22 mouse cellular contexts compared by ENCODE assay signal in genomic region chr2:160756583-160757203, GRCm38 (mm10). TPM values are rescaled to one million over a fixed set of nuclear protein-coding genes. Genes with fewer than 3 reads are reported as not detected.
DNase-seq lines count a peak whose midpoint lies in the region; ATAC-seq and TF ChIP-seq lines count a peak whose summit lies in the region.
"Had no signal": no experiment of that assay in that cellular context is flagged by ENCODE, and none has a peak within 500 bp of the region (broad histone marks: within the 10 kb centered on the region; RNA-seq: fewer than 3 reads in every experiment).

No protein-coding gene starts in this region.

- H3K4me1 ChIP-seq in liver, postnatal 0 days (ENCODE audit: insufficient read depth): no peaks in the 10 kb centered on the region
- H3K4me1 ChIP-seq: embryonic facial prominence, embryonic 12.5 days; forebrain, embryonic 15.5 days; heart, embryonic 10.5 days; liver, embryonic 13.5 days; lung, embryonic 15.5 days; neural tube, embryonic 12.5 days had no signal

- 65% methylated on average over 6 of the region's 6 CpGs for WGBS in liver, postnatal 0 days (ENCODE audit: insufficient replicate concordance)

- ATAC-seq in liver, postnatal 0 days: no peak
- ATAC-seq: forebrain, embryonic 15.5 days; intestine, postnatal 0 days had no signal

- peaks cover 56% of the 10 kb centered on the region for H3K36me3 ChIP-seq in liver, postnatal 0 days (replicated peaks; ENCODE audit: insufficient read depth, low read length)

- no peaks in the 10 kb centered on the region for H3K27me3 ChIP-seq in liver, postnatal 0 days (ENCODE audit: insufficient read depth, low read length)
- H3K27me3 ChIP-seq: embryonic facial prominence, embryonic 12.5 days; forebrain, embryonic 15.5 days; limb, embryonic 13.5 days; liver, embryonic 13.5 days; lung, embryonic 15.5 days; neural tube, embryonic 12.5 days had no signal

- TF ChIP-seq EP300 in liver, postnatal 0 days (IDR thresholded peaks at IDR 0.05; ENCODE audit: low read depth): no peak

- no peak for TF ChIP-seq CTCF in liver, postnatal 0 days (IDR thresholded peaks at IDR 0.05; ENCODE audit: low read depth)

- no peaks in the 10 kb centered on the region for H3K9me3 ChIP-seq in liver, postnatal 0 days (ENCODE audit: low read length)
- H3K9me3 ChIP-seq: embryonic facial prominence, embryonic 12.5 days; forebrain, embryonic 15.5 days; heart, embryonic 10.5 days; limb, embryonic 13.5 days; liver, embryonic 13.5 days; lung, embryonic 15.5 days; neural tube, embryonic 12.5 days had no signal

- peak; percentile 32 to 39 for DNase-seq in spleen, postnatal 36 days (ENCODE audit: low spot score in 2 of 2)
- no peak for DNase-seq in spleen, adult 18-20 months
- DNase-seq in B cell, adult 2 months: peak; percentile 22 to 33
- DNase-seq in T-cell, adult 2 months (ENCODE audit: low spot score): peak; percentile 82
- DNase-seq in naive thymus-derived CD4-positive, alpha-beta T cell, adult 2 months (ENCODE audit: low read depth): peak; percentile 81
- no peak for DNase-seq in liver, postnatal 0 days
- DNase-seq in frontal cortex, adult 2 months (ENCODE audit: extremely low spot score in 1 of 2, low spot score in 1 of 2): no peak
- no peak for DNase-seq in lung, postnatal 4 days
- DNase-seq: cerebellum, adult 9-11 months; heart, postnatal 10 days; liver, embryonic 13.5 days had no signal

- no peak overlapping the region for H3K27ac ChIP-seq in liver, postnatal 0 days (ENCODE audit: low read depth)
- H3K27ac ChIP-seq: embryonic facial prominence, embryonic 12.5 days; forebrain, embryonic 15.5 days; heart, embryonic 10.5 days; hindbrain, embryonic 14.5 days; limb, embryonic 13.5 days; liver, embryonic 13.5 days; lung, embryonic 15.5 days; macrophage; neural tube, embryonic 12.5 days had no signal

- H3K9ac ChIP-seq in liver, postnatal 0 days (replicated peaks): no peak overlapping the region
- H3K9ac ChIP-seq: embryonic facial prominence, embryonic 12.5 days; forebrain, embryonic 15.5 days; hindbrain, embryonic 14.5 days; limb, embryonic 13.5 days; liver, embryonic 13.5 days; lung, embryonic 15.5 days; neural tube, embryonic 12.5 days had no signal

- no peak overlapping the region for H3K4me3 ChIP-seq in liver, postnatal 0 days (ENCODE audit: low read depth, low read length)
- H3K4me3 ChIP-seq: embryonic facial prominence, embryonic 12.5 days; erythroblast, embryonic 14.5 days; forebrain, embryonic 15.5 days; heart, embryonic 10.5 days; limb, embryonic 13.5 days; liver, embryonic 13.5 days; lung, embryonic 15.5 days; neural tube, embryonic 12.5 days had no signal

- H3K4me2 ChIP-seq in liver, postnatal 0 days (ENCODE audit: low read depth, low read length): no peak overlapping the region
- H3K4me2 ChIP-seq: embryonic facial prominence, embryonic 12.5 days; forebrain, embryonic 15.5 days; hindbrain, embryonic 14.5 days; limb, embryonic 13.5 days; liver, embryonic 13.5 days; lung, embryonic 15.5 days; midbrain, embryonic 11.5 days; neural tube, embryonic 12.5 days had no signal

RNA-seq across cellular contexts. Expression of gene Plcg1, which starts 25.6 kb away (rescaled TPM):
- 5.0 and 6.6 TPM in 2 replicates for polyA plus RNA-seq in liver, postnatal 0 days (2015; fragmentation: Nextera tagmentation; extraction: Ambion mirVana)
- 81.3 and 91.3 TPM in 2 replicates for polyA plus RNA-seq in frontal cortex, adult 2 months (2012; rRNA removed)

Comparison
In these comparisons a context has a peak if more than half of its experiments do, and no peak if none do; other contexts are left out.
1. DNase-seq: peak in spleen, postnatal 36 days (2 of 2), B cell, adult 2 months (2 of 2), T-cell, adult 2 months (single experiment) and naive thymus-derived CD4-positive, alpha-beta T cell, adult 2 months (single experiment); none in spleen, adult 18-20 months (0 of 2), liver, postnatal 0 days (single experiment), frontal cortex, adult 2 months (0 of 2) and lung, postnatal 4 days (0 of 2).
2. RNA of gene Plcg1, which starts 25.6 kb away (polyA plus RNA-seq): 81.3 to 91.3 TPM in frontal cortex, adult 2 months; 5.0 to 6.6 TPM in liver, postnatal 0 days; every median in the first group is over 10 times any median in the second.